Mouse (Mus musculus) right cerebral cortex, adult 18-20 months (tissue): ENCODE results near the gene Cdkal1.

ENCODE experiments used
- DNase-seq: peaks from one replicate; pipeline ENCODE4 v3.0.0; 2022; ENCODE audit warnings: mixed read lengths

The Cdkal1 gene

GRCm38 (mm10) chr13:29224815-29225214 lies 630.7 kb downstream of the Cdkal1 start:
- no peak for DNase-seq

GRCm38 (mm10) chr13:29222261-29222838 lies 633.1 kb downstream of the Cdkal1 start:
- DNase-seq: no peak

DNA sequence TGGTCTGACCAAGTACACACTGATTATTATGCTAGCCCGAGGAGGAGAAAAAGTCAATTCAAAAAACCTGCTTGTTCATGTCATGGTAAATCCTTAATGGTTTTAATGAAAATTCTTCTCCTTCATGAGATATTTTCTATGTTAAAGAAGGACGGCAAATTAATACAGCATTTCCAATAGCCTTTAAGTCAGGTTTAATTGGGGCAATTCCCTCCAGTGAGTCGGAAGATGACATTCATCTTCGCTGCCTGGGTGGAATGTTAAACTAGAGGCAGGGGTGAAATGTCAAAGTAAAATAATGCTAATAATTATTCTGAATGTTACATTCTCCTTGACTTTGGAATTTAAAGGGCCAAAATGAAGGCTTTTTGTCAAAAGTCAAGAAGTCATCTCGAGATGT lies 633.8 kb downstream of the Cdkal1 start:
- DNase-seq: no peak

- DNase-seq: no peak
Observed at GRCm38 (mm10) chr13:29218594-29219230, 636.8 kb downstream of the Cdkal1 start.

DNA sequence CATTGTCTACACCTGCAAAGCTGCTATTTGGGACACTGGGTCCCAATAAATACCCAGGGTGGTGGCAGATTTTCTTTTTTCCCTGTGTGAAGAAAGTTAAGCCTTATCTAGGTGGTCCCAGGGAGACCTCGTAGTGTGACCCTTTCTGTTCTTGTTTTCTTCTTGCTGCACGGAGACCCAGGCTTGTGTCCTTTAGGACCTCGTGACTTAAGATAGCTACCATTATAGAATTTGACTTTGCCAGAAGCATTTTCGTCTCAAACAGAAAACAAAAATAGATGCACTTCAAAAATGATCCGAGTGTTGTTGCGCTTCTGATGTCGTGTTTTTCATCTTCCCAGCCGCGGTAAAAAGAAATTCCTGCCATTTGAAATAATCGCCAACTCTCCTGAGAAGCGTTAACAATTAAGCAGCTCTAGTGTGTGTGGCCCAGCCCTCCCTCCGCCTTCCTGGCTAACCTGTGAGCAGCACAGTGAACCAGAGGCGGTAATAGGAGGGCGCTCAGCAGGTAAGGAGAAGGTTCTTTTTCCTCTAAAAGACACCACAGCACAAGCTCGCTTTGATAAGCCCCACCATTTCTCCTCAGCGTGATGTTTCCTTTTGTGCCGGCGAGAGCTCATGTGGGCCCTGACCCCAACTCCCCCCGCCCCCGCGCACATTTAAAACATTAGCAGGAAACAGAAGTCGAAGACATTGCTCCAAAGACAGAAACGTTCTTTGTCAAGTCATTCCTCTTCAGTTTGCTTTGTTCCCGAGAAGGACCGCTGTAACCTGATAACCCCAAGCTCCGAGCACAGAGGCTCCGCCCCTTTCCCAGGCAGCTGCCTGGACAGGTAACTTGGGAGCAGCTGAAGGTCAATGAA lies 645.1 kb downstream of the Cdkal1 start:
- DNase-seq: no peak

GRCm38 (mm10) chr13:29208749-29209148 lies 646.7 kb downstream of the Cdkal1 start:
- no peak for DNase-seq

GRCm38 (mm10) chr13:29203856-29204255 lies 651.6 kb downstream of the Cdkal1 start:
- DNase-seq: no peak

- no peak for DNase-seq
Observed at GRCm38 (mm10) chr13:29203426-29203825, 652.0 kb downstream of the Cdkal1 start.

DNA sequence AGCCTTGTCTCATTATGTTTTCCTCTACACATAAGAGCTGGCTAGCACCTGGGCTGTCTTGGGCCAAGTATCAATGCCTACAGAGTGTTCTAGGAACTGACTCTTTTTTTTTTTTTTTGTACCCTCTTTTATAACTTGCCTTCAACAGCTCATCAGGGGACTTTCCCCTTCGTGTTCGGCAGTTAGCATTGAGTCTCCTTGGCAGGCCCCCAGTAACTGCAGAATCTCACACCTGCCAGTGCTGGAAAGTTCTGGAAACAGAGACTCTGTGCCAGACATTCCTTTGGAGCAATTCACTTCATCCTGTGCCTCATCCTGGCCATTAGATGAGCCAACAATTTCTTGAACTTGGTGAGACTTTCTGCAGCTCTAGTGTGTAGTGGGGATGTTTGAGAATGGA lies 652.9 kb downstream of the Cdkal1 start:
- DNase-seq: no peak

DNA sequence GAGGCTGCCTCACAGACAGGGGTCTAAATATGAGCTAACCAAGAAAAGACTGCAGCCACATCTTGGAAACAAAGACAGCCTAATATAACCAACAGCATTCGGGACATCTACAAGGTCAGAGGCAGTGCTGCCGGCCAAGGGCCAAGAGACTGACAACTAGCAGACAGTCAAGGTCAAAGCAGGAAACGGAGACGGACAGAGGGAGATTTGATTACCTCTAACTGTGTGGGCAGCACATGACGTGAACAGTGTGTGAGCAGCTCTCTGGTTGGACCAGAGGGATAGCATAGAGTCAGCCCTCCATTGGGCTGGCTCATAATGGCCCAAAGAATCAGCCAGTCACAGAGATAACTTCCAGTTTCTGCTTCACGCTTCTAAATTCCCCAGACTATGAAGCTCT lies 655.8 kb downstream of the Cdkal1 start:
- no peak for DNase-seq

DNA sequence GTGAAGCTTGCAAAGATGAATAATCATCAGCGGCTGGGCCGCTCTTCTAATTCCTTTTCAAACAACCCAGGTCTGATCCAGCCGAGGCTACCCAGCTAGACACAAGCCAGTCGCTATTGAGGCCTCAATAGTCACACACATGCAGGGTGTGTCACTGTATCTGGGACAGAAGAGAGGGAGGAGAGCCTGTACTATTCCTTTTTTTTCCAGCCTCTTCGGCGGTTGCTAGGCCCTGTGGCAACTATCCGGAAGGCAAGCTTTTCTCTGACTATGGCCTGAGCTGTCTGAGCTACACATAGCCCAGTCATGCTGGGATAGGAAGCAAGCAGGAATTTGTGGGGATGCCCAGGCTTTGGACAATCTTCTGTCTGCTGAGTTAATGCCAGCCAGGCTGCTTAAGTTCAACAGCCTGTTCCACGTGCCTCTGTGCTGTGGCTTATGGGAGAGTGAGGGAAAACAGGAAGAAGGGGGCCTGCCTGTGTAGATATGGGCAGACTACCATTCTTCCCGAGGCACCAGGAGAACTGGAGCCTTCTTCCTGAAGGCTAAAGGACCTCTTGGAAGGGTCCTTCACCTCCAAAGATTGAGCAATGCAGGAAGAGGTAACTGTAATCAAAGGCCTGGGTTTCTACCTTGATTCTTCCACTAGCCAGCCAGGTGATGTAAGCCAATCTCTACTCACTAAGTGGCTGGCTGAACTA lies 658.5 kb downstream of the Cdkal1 start:
- DNase-seq: no peak

- DNase-seq: peak; percentile 11
Observed at GRCm38 (mm10) chr13:29195722-29196121, 659.8 kb downstream of the Cdkal1 start.

DNA sequence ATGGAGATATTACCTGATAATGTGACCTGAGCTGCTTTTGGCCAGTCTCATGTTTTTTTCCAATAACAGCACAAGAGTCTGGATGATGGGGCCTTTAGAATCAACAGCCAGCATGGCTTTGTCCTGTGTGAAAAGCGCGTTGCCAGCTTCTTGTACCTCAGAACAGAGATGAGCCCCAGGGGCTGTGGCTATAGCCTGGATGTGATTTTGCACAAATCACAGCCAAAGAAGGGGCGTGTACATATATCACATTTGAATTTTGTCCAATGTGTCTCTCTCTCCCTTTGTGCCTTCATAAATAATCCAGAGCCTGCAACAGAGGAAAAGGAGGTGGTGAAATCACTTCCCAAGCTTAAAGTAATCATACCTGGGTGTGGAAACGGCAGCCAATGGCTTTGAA lies 660.5 kb downstream of the Cdkal1 start:
- DNase-seq: no peak

DNA sequence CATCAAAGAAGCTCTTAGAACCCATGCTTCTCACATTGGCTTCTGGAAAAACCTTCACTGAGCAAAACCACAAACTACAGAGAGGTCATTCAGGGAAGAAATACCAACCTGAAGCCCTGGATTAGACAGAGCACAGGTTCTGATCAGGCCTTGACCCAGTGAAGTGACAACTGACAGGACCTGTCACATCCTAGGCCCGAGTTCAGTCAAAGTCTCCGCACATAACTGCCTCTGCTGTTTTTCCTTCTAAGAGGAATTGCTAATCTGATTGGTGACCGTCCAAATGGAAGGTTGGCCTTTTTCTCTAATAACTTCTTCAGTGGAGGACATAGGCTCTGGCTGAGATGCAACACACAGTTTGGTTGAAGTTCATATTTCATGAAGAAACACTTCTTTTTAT lies 662.8 kb downstream of the Cdkal1 start:
- DNase-seq: no peak

DNA sequence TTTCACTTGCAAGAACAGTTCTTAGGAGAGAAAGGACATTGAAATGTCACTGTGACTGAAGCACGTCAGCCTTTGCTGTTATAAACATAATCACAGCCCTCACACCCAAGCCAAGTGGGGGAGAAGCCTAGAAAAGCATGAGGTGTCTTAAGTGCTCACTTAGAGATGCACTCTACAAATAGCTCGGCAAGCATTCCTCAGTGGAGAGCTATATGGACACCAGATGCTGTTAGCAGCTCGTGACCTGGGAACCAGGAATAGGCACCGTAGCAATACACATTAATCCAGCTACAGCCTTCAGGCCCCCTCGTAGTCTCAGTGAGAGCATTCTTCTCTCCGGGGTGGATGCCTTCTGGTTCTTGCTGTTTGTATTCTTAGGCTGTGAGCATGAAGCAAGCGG lies 664.9 kb downstream of the Cdkal1 start:
- DNase-seq: no peak

DNA sequence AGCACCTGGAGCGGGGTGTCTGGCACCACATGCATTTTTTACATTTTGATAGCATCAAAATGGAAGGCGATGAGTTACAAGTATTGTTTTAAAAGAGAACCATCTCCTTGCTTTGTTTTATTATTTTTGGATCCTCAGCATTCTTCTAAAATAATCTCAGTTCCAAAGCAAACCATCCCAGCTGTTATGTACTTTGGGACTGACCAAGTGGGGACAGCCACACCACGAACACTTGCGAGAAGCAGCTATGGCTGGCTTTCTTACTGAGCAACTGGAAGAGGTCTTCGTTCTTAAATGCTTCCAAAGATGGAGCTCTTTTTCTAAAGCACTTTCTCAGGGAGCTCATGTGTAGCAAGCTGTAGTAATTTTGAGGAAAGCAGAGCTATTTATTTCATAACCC lies 668.7 kb downstream of the Cdkal1 start:
- DNase-seq: no peak

DNA sequence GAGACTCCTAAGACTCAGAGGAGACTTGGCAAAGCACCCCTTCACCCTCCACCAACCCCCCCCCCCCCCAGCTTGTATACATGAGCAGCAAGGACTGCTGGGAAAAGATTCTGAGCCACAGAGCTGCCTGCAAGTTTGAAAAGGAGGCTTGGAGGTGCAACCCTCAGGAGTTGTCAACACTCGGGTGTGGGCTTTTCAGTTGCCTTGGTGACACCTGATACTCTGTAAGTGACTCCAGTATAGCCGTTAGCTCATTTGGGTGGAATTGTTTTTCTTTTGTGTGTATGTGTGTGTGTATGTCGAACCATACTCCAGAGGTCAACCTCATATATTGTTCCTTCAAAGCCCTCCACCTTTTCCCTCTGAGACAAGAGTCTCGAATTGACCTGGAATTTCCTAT lies 669.9 kb downstream of the Cdkal1 start:
- DNase-seq: no peak

DNA sequence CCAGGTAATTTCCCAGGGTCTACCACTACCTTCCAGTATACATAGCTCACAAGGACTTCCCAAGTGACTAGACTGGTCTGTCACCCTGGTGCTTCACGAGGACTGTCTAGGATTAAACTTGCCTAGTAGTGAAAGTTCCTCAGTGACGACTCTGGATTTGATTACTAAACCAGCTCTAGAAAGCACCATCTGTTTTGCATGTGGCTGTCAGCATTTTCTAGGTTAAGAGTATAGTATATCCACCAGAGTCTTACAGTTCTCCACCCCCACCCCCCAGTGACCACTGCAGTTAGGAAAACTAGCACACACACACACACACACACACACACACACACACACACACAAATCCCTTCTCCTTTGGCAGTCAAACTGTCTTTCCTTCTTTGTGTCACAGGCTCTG lies 670.9 kb downstream of the Cdkal1 start:
- DNase-seq: no peak

- DNase-seq: no peak
Observed at GRCm38 (mm10) chr13:29179861-29180260, 675.6 kb downstream of the Cdkal1 start.

GRCm38 (mm10) chr13:29179260-29179659 lies 676.2 kb downstream of the Cdkal1 start:
- DNase-seq: no peak

DNA sequence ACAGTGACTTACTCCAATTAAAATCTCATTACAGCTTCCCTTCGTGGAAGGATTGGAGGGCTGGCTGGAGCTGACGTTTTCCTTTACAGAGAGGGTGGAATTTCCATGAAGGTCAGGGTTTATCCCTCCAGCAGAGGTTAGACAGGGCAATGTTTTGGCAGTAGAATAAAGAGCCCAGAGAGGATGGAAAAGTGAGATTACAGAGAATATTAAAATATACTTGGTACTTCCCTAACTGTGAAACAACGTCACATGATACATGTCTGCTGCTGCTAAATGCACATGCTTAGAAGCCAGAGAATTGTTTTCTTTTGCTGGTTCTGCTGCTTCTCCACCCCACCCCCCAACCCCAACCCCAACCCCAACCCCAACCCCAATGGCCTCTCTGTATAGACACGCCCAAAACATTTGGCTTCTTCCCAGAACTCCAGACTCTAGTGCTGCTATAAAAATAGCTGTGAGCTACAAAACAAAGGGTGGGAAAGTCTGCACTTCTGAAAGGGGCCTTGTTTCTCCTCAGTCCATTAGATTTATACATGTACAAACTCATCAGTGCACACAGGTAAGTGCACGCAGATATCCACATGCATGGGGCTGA lies 677.5 kb downstream of the Cdkal1 start:
- DNase-seq: no peak

DNA sequence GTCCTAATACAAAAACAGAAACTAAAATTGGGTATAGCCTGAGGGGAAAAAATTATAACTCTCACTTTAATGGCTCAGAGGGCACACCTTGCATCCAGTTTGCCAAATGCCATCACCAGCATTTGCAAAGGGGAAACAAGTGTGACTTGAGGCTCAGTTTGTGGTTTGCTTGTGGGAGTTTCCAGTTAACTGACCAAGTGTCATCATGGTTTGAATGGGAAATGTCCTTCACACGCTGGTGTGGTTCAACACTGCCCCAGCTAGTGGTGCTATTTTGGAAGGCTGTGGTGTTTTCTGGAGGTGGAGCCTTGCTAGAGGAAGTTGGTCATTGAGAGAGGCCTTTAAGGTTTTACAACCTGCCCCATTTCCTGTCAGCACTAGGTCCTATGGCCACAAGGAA lies 686.1 kb downstream of the Cdkal1 start:
- no peak for DNase-seq
